Mouse (Mus musculus): ENCODE results near the gene Kctd10.

Kctd10 gene

DNA sequence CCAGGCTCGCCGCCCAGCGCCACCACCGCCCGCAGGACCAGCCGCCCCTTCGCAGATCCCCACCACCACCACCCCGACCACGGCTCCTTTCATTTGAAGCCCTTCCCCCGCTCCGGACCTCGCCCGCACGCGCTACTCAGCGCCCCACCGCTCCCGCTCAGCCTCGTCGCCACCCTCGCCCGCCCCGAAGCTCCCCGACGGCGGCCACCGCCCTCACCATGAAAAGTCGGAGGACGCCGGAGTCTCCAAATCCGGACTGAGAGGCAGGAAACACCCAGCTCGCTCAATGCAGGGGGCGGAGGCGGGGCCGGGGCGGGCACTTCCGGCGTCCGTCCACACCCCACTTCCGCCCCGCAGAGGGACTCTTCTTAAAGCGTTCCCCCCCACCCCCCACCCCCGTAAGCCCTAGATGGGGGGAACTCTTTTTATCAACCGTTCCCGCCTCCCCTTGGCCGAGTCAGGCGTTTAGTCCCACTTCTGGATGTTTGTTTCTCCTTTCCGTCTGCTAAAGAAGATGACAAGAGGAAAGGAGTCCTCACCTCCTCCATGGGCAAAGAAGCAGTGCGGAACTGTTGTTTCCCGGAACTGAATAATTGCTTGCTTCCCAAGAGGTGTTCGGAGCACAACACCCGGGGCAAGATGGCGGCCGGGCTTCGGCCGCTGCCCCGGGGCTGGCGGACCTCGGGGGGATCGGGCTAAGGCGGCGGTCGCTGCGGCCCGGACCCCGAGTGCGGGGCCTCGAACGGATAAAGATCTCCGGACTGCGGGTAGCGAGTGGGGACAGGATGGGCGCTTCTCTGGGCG, at the start of gene Kctd10, which contains the start of gene Ube3b:
Gene Kctd10 (minus strand): TSS at position 300 of the 804 bp plus-strand sequence.
Gene Ube3b (plus strand): TSS at position 399 of the 804 bp plus-strand sequence.
- TF ChIP-seq GATA4 (IDR thresholded peaks at IDR 0.05; ENCODE audit: insufficient replicate concordance, low read length): peak; percentile 4; the same call in 1 of the 2 replicates

DNA sequence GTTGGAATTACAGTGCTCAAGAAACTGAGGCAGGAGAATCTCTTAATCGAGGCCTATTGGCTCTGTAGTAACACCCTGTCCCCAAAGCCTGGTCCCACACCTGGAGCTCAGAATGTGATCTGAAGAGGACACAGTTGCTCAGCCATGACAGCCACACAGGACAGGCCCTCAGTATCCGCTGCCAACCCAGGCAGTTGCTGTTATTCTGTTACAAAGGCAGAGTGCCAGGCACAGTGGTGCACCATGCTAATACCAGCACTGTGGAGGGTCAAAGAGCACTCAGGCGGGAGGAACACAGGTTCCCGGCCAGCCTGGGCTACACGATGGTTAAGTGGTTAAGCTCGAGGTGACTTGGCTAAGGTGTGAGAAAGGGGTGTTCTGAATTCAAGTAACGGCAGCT, 49.5 kb upstream of the Kctd10 start:
- no peak for TF ChIP-seq GATA4 (IDR thresholded peaks at IDR 0.05; ENCODE audit: insufficient replicate concordance, low read length)

DNA sequence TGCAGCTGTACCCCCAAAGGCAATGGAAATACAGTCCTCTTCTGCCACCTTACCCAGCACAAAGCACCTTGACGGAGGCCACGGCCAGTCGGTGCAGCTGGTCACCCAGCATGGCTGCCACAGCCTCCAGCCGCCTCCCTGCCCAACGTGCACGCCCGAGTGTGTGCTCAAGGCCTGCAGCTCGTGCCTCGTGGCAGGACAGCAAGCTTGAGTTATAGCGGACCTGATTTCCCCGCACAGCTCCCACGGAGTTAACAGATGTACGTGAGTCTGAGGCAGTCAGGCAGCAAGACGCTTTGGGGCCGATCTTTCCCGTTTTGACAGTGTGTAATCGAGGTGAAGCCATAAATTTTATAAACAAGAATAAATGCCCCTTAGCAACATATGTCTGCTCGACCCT, 48.3 kb upstream of the Kctd10 start:
- no peak for TF ChIP-seq GATA4 (IDR thresholded peaks at IDR 0.05; ENCODE audit: insufficient replicate concordance, low read length)

DNA sequence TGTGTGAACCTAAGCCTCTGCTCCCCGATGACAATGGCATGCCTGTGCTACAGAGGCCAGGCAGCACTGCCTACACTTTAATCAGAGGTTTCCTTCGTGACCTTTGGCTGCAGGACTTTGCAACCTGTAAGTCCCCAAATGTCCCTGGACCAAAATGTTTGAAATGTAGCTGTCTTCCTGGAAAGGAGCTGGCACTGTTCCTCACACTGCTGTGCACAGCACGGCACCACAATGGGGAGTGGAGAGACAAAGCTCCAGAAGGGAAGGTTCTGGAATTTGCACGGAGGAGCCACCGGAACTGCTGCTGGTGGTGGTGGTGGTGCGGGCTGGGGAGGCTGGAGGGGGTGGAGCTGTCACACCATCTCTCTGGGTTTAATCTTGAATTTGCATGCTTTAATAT, 46.4 kb upstream of the Kctd10 start:
- no peak for TF ChIP-seq GATA4 (IDR thresholded peaks at IDR 0.05; ENCODE audit: insufficient replicate concordance, low read length)

DNA sequence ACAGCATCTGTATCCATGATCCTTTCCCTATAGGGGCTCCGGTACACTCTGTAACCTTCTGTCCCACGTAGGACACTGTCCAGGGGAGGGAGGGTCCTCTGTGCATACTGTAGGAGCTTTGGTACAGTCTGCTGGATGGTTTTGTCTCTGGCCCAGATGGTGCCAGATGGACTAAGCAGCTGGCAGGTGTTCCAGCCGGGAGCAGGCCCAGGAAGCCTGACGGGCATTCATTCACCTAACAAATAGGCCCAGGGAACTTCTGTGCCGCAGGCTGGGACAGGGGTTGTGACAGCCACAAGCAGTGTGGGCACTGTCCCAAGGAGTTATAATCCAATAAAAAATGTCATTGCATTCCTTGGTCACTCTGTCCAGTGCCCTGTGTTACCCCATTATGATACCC, 43.7 kb upstream of the Kctd10 start:
- TF ChIP-seq GATA4 (IDR thresholded peaks at IDR 0.05; ENCODE audit: insufficient replicate concordance, low read length): no peak

DNA sequence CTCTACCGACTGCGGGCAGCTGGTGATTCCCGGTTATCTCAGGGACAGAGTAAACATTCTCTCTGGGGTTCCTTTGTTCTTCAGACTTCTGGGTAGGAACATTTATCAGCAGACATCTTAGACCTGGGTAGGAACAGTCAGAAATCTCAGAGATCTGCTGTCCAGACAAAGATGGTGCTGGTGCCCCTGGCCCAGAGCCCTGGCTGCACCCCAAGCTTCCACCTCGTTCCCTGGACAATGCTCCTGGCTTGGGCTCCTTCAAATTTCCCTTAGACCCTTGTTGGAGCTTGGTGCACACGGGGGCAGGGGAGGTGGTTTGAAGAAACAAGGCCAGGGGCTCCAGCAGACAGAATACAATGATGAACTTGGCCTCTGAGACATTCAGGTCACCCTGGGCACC, 42.3 kb upstream of the Kctd10 start:
- TF ChIP-seq GATA4 (IDR thresholded peaks at IDR 0.05; ENCODE audit: insufficient replicate concordance, low read length): no peak

DNA sequence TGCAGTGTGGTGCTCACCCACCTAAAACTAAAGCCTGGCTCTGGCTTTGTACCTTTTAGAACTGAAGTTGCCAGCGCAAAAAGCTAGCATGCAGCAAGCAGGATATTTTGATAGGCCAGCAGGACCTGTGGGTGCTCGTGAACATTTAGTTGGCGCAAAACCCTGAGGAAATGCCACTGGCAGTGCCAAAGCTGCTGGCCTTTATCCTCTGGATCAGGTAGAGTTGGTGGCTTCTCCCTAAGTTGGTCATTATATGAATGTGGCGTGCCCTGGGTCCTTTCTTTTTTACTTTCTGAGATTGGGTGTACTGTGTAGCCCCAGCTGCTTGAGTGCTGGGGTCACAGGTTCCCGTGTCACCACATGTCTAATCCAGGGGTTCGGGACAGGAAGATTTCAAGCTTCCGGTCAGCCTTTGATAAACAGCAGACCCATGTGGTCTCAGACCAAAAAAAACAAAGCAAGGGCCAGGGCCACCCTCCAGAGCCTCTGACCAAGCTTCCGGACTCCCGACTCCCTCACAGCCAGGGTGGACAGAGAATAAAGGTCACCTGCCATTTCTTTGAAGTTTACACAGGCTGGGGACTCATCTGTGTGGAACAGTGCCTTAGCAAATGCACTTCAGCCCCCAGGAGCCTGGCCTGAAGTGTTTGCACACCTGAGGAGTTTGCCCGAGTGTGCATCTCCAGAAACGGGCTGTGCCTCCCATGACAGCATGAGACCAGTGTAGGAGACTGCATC, 41.4 kb upstream of the Kctd10 start:
- TF ChIP-seq GATA4 (IDR thresholded peaks at IDR 0.05; ENCODE audit: insufficient replicate concordance, low read length): no peak

DNA sequence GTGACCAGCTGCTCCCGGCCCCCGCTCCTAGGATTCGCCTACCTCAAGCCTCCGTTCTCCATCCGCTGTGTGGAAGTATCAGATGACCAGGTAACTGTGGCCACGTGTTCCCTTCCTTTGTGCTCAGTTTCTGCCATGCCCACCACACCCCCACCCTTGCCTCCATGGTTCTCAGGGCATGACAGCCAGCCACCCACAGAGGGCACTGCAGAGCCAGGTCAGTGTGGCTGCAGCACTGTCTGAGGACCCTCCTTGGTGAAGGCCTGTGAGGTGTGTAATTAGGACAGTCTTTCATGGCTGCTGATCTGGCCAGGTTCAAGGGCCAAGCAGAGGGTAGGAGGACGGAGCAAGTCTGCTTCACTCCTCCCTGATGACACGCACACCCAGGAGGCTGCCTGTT, 38.2 kb upstream of the Kctd10 start:
- TF ChIP-seq GATA4 (IDR thresholded peaks at IDR 0.05; ENCODE audit: insufficient replicate concordance, low read length): no peak

DNA sequence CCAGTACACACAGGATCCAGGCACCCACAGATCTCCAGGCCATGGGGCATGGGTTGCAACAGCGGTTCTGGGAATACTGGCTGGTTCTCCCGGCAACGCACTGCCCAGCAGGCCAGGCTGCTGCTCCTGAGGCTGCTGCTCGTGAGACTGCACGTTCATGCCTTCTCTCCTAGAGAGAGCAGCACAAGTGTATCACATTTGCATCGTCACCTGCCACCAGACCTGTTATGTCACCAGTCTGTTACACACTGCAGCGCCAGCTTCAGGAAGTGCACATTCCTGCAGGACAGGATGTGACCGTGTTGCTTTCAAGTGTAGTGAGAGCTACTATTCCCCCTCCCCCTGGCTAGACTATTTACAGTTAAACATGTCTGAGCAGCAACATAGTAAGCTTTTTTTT, 36.5 kb upstream of the Kctd10 start:
- TF ChIP-seq GATA4 (IDR thresholded peaks at IDR 0.05; ENCODE audit: insufficient replicate concordance, low read length): no peak

DNA sequence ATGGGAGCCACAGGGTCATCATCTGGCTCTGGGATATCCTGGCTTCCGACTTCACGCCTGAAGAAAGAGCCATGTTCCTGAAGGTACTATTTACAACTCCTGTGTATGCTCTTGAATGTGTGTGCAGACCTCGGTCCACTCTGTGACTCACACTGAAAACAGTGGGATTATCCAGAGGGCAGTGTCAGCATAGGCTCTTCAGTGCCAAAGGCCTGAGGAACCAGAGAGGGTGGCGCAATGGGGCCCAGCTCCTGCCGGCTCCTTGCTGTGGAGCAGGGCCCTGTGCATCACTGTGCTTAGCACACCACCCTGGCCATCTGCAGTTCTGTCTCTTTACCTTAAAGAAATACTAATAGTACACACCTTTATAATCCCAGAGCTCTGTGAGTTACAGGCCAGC, 35.3 kb upstream of the Kctd10 start:
- no peak for TF ChIP-seq GATA4 (IDR thresholded peaks at IDR 0.05; ENCODE audit: insufficient replicate concordance, low read length)

DNA sequence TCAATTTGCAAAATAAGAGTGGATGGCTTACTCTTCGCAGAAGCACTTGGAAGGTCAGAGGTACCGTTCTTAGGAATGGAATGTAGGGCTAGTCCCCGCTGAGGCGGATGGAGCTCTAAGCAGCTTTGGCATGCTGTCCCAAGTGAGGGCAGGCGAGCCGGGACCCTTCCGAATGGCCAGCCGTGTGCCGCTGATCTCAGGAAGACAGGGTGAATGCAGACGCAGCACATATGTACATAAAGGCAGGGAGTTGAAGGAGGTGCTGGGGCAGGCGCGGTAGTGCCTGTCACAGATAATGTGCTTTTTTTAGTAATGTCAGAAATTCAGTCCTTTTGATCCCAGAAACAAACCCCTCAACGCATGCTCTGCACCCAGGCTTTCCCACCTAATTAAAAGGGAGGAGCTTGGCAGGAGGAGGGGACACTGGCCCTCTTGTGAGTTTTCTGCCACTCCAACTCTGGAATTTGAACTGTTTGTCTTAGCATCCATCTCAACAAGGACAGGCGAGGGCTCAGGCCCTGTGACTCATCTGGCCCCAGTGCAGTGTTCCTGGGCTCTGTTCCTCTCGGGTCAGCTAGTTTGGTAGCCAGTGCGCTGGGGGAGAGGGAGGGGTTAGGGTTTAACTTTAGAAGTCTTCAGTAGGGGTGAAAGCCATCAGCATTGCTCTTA, 32.9 kb upstream of the Kctd10 start:
- TF ChIP-seq GATA4 (IDR thresholded peaks at IDR 0.05; ENCODE audit: insufficient replicate concordance, low read length): no peak

DNA sequence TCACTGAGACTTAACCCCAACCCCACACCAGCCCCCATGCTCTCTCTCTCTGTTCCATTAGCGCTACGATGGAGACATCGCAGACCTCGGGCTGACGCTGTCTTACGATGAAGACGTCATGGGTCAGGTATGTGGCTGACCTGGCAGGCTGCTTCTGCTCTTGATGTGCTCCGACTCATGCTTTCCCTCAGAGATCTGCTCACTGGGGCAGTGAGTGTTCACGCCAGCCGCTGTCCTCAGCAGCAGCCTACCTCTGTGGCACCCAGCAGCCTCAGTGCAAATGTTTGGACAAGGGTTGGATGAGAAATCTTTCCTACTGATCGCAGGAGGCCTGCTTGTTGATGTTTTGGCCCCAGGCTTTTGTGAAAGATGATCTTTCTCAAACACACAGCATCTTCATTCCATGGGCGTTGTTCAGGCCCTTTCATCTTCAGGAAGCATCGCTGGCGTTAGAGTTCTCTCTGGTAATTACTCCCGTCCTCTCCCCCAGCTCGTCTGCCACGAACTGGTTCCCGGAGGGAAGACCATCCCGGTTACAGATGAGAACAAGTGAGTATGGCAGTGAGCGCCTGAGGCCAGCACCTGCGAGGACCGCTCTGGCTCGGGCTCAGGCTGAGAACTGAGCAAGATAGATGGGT, 32.2 kb upstream of the Kctd10 start:
- TF ChIP-seq GATA4 (IDR thresholded peaks at IDR 0.05; ENCODE audit: insufficient replicate concordance, low read length): no peak

DNA sequence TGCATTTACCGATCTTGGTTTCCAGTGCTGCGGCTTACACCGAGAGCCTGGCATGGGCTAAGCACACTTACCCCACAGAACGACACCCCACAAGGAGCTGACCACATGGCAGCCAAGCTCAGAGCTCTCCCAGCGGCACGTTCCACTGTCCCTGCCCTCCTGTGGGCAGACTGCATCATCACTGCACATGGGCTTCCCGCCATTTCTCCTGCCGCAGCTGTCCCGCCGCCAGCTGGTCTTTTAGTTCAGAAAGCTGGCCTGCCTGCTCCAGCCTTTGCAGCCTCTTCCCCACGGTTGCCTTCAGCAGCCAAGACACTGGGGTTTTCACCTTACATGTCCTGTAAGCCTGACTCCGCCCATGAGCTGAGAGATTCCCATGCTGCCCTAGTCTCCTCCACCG, 30.1 kb upstream of the Kctd10 start:
- TF ChIP-seq GATA4 (IDR thresholded peaks at IDR 0.05; ENCODE audit: insufficient replicate concordance, low read length): no peak

DNA sequence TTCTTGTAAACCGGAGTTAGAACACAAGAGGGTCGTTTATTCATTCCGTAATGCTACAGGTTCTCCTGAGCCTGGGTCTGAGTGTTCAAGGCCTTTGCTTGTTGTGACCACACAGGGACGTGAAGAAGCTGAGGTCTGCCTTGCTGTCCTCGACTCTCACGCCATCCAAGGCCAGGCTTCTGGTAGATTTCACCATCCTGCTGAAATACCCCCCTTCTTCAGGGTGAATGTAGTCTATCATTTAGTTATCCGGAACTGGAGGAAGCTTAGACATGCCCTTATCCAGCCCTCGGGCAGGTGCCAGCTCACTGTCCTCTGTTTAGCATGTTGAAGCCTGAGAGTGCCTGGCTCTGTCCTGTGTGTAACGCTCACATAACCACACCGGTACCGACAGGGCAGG, 28.5 kb upstream of the Kctd10 start:
- no peak for TF ChIP-seq GATA4 (IDR thresholded peaks at IDR 0.05; ENCODE audit: insufficient replicate concordance, low read length)

DNA sequence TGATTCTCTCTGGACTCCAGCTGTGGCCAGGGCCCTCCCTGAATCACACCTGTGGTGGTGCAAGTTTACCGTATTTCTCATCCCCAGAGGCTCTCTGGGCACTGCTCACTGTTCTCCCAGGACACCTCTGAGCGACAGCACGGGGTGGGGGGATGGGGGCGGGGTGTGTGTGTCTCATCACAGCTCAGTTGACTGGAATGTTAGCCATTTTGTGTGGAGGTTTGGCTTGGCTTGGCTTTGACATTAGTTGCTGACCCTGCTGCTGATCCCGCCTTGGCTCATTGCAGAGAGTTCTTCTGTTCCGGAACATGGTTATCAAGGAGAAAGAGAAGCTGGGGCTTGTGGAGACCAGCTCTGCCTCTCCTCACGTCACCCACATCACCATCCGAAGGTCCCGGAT, 27.5 kb upstream of the Kctd10 start:
- TF ChIP-seq GATA4 (IDR thresholded peaks at IDR 0.05; ENCODE audit: insufficient replicate concordance, low read length): no peak
